In genomic region chr4:122890881-122891481, GRCm38 (mm10) we compare ENCODE assay signal across 9 mouse cellular contexts. TPM values are rescaled to one million over a fixed set of nuclear protein-coding genes. Genes with fewer than 3 reads are reported as not detected.
DNase-seq lines count a peak whose midpoint lies in the region; ATAC-seq and TF ChIP-seq lines count a peak whose summit lies in the region.
"Had no signal": no experiment of that assay in that cellular context is flagged by ENCODE, and none has a peak within 500 bp of the region (broad histone marks: within the 10 kb centered on the region; RNA-seq: fewer than 3 reads in every experiment).

No protein-coding gene starts in this region.

- TF ChIP-seq EP300 in lung, postnatal 0 days (IDR thresholded peaks at IDR 0.05): no peak

- no peaks in the 10 kb centered on the region for H3K27me3 ChIP-seq in lung, embryonic 14.5 days (ENCODE audit: insufficient read depth, low read length)
- no peaks in the 10 kb centered on the region for H3K27me3 ChIP-seq in embryonic facial prominence, embryonic 10.5 days (replicated peaks; ENCODE audit: low read depth, poor library complexity, severe bottlenecking)
- no peaks in the 10 kb centered on the region for H3K27me3 ChIP-seq in lung, postnatal 0 days (replicated peaks; ENCODE audit: insufficient read depth, low read length)

- 9% methylated on average over 3 of the region's 3 CpGs for WGBS in lung, embryonic 14.5 days
- 22% methylated on average over 3 of the region's 3 CpGs for WGBS in lung, adult 2 months
- WGBS in embryonic facial prominence, embryonic 10.5 days: 12% methylated on average over 3 of the region's 3 CpGs
- WGBS in lung, postnatal 0 days: 24% methylated on average over 3 of the region's 3 CpGs

- peak overlapping the region; percentile 36 for H3K9ac ChIP-seq in lung, embryonic 14.5 days
- no peak overlapping the region for H3K9ac ChIP-seq in lung, postnatal 0 days (replicated peaks; ENCODE audit: low read depth)
- H3K9ac ChIP-seq: liver, embryonic 14.5 days had no signal

- H3K4me3 ChIP-seq in lung, embryonic 14.5 days (ENCODE audit: low read depth, low read length): no peak overlapping the region
- H3K4me3 ChIP-seq in lung, adult 2 months (replicated peaks; ENCODE audit: extremely low read depth, low read depth, low read length): no peak overlapping the region
- H3K4me3 ChIP-seq in embryonic facial prominence, embryonic 10.5 days: no peak overlapping the region
- H3K4me3 ChIP-seq in lung, postnatal 0 days (ENCODE audit: low read depth, low read length): no peak overlapping the region

- H3K27ac ChIP-seq in lung, embryonic 14.5 days (ENCODE audit: low read depth): peak overlapping the region; percentile 65
- peak overlapping the region; percentile 65 for H3K27ac ChIP-seq in embryonic facial prominence, embryonic 10.5 days (replicated peaks)
- H3K27ac ChIP-seq in lung, postnatal 0 days (ENCODE audit: low read length): no peak overlapping the region
- H3K27ac ChIP-seq: liver, embryonic 14.5 days had no signal

- DNase-seq in lung, embryonic 14.5 days: peak; percentile 90
- no peak for DNase-seq in lung, adult 2 months
- peak; percentile 34 for DNase-seq in embryonic facial prominence, embryonic 10.5 days (ENCODE audit: low spot score)
- peak; percentile 73 for DNase-seq in heart, adult 8-10 months (ENCODE audit: low spot score)
- DNase-seq in kidney, postnatal 14 days: peak; percentile 60
- peak; percentile 61 for DNase-seq in lung, postnatal 0 days (ENCODE audit: low spot score)
- DNase-seq in right cerebral cortex, adult 2 months (ENCODE audit: low spot score in 2 of 2): peak; percentile 64 to 72
- DNase-seq in spleen, postnatal 10 days (ENCODE audit: low spot score in 2 of 2): no peak

- 0 out of 2 replicates have a peak overlapping the region, but pooled peaks have one; percentile 12 for H3K4me2 ChIP-seq in lung, embryonic 14.5 days
- no peak overlapping the region for H3K4me2 ChIP-seq in lung, postnatal 0 days (replicated peaks; ENCODE audit: low read depth, low read length)

- no peak for TF ChIP-seq POLR2A in lung, adult 2 months (IDR thresholded peaks at IDR 0.05; ENCODE audit: borderline replicate concordance, extremely low read depth, low read depth, low read length)

- H3K9me3 ChIP-seq in lung, embryonic 14.5 days (ENCODE audit: low read depth, low read length): no peaks in the 10 kb centered on the region
- no peaks in the 10 kb centered on the region for H3K9me3 ChIP-seq in embryonic facial prominence, embryonic 10.5 days
- no peaks in the 10 kb centered on the region for H3K9me3 ChIP-seq in lung, postnatal 0 days (ENCODE audit: low read length)

- peak; percentile 74 for ATAC-seq in lung, embryonic 14.5 days (ENCODE audit: insufficient read depth)
- peak; percentile 4; the same call in 1 of the 2 replicates for ATAC-seq in lung, postnatal 0 days

- H3K36me3 ChIP-seq in lung, embryonic 14.5 days (ENCODE audit: insufficient read depth): no peaks in the 10 kb centered on the region
- no peaks in the 10 kb centered on the region for H3K36me3 ChIP-seq in embryonic facial prominence, embryonic 10.5 days (replicated peaks)
- no peaks in the 10 kb centered on the region for H3K36me3 ChIP-seq in lung, postnatal 0 days (ENCODE audit: insufficient read depth, low read length)

- no peak for TF ChIP-seq CTCF in lung, embryonic 14.5 days (IDR thresholded peaks at IDR 0.05; ENCODE audit: low read depth)
- TF ChIP-seq CTCF in lung, adult 2 months (IDR thresholded peaks at IDR 0.05; ENCODE audit: insufficient read depth, low read length): no peak
- TF ChIP-seq CTCF in lung, postnatal 0 days (IDR thresholded peaks at IDR 0.05): no peak

- H3K4me1 ChIP-seq in lung, embryonic 14.5 days (ENCODE audit: insufficient read depth): 0 out of 2 replicates have a peak, but pooled peaks cover 4% of the 10 kb centered on the region
- no peaks in the 10 kb centered on the region; the same call in 1 of the 2 replicates for H3K4me1 ChIP-seq in lung, adult 2 months (ENCODE audit: control insufficient read depth, insufficient read depth, low read length)
- peaks cover 17% of the 10 kb centered on the region for H3K4me1 ChIP-seq in embryonic facial prominence, embryonic 10.5 days
- no peaks in the 10 kb centered on the region; the same call in 1 of the 2 replicates for H3K4me1 ChIP-seq in lung, postnatal 0 days (ENCODE audit: insufficient read depth, low read depth, low read length)

RNA-seq across cellular contexts. Expression of gene Cap1, which starts 5.1 kb away (rescaled TPM):
- polyA plus RNA-seq in lung, embryonic 14.5 days (2014; fragmentation: Nextera tagmentation; extraction: Ambion mirVana): 79.9 and 80.6 TPM in 2 replicates
- polyA plus RNA-seq in lung, adult 2 months (2012; rRNA removed): 101 and 124 TPM in 2 replicates
- 72.6 and 73.9 TPM in 2 replicates for polyA plus RNA-seq in embryonic facial prominence, embryonic 10.5 days (2016; fragmentation: Nextera tagmentation; extraction: Ambion mirVana)
- 10 to 100 TPM; 38.4 to 47.9 (median 42.1) TPM for total RNA-seq in heart, adult 8-10 months (2022)
- 66.8 and 66.9 TPM in 2 replicates for polyA plus RNA-seq in lung, postnatal 0 days (2015; fragmentation: Nextera tagmentation; extraction: Ambion mirVana)

RNA-seq across cellular contexts. Expression of gene Ppt1, which starts 54.9 kb away (rescaled TPM):
- 61.0 and 65.7 TPM in 2 replicates for polyA plus RNA-seq in lung, embryonic 14.5 days (2014; fragmentation: Nextera tagmentation; extraction: Ambion mirVana)
- 35.2 and 43.6 TPM in 2 replicates for polyA plus RNA-seq in lung, adult 2 months (2012; rRNA removed)
- 50.6 and 53.4 TPM in 2 replicates for polyA plus RNA-seq in embryonic facial prominence, embryonic 10.5 days (2016; fragmentation: Nextera tagmentation; extraction: Ambion mirVana)
- total RNA-seq in heart, adult 8-10 months (2022): 10 to 100 TPM; 44.1 to 52.8 (median 49.1) TPM
- polyA plus RNA-seq in lung, postnatal 0 days (2015; fragmentation: Nextera tagmentation; extraction: Ambion mirVana): 39.0 and 39.1 TPM in 2 replicates

Comparison
In these comparisons a context has a peak if more than half of its experiments do, and no peak if none do; other contexts are left out.
1. DNase-seq: peak in lung, embryonic 14.5 days (single experiment), embryonic facial prominence, embryonic 10.5 days (single experiment), heart, adult 8-10 months (single experiment), kidney, postnatal 14 days (single experiment), lung, postnatal 0 days (single experiment) and right cerebral cortex, adult 2 months (2 of 2); none in lung, adult 2 months (single experiment) and spleen, postnatal 10 days (0 of 2).